Mouse (Mus musculus) spleen, postnatal 4 days (tissue): ENCODE data around the gene Slc17a9.

Experiments used
- DNase-seq, 2 experiments: peaks; one replicate each; pipeline ENCODE4 v3.0.0; 2022; ENCODE audit warnings: low spot score in 2 of 2

Slc17a9 gene

DNA sequence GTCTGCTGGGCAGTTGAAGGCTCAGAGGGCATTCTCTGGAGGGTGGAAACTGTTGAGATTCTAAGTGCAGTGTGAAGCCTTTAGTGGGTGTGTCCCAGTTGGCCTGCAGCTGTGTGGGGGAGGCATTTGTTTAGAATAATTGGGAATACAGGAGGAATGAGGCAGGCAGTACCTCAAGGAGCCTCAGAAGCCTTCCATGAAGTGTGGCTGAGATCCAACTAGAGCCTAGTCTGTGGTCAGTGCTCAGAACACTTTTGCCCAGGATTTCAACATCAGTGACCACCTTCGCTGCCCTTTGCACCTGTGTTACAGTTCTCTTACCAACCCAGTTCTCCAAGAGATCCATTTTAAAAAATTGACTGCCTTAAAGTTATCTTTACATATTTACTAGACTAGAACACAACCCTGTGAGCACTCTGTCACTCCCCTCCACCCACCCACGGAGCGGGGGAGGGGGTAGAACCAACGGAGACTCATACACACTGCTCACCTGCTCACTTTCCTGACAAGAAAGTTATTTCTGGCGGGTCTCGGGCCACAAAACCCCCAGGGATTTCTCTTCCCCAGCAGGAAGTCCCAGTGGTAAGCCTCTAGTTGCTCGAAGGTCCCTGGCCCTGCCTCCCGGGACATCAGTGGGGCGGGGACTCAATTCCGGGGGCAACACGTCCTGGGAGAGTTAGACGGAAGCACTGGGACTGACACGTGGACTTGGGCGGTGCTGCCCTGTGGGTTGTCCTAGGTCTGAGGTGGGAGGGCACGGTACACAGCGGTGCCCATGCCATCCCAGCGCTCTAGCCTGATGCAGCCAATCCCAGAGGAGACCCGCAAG, at the start of gene Slc17a9:
Gene Slc17a9 (plus strand): TSS at position 679 of the 829 bp plus-strand sequence.
- DNase-seq = peak; percentile 68 to 80

DNA sequence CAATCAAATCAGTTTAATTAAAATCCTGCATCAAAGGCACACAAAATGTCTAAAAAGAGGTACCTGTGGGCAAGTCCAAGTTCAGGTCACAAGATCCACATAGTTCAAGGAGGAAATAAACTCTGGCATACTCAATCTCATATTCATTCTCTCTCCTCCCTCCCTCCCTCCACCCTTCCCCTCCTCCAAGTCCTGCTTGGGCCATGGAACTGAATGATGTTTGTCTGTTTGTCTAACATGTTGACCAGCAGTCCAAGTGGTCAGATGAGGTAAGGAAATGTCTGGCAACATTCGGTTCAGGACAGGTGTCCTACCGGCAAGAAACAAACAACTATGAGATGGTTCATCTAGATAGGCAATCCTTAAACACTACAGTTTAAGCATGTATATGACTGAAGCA, 48.4 kb upstream of the Slc17a9 start:
- no peak for DNase-seq

DNA sequence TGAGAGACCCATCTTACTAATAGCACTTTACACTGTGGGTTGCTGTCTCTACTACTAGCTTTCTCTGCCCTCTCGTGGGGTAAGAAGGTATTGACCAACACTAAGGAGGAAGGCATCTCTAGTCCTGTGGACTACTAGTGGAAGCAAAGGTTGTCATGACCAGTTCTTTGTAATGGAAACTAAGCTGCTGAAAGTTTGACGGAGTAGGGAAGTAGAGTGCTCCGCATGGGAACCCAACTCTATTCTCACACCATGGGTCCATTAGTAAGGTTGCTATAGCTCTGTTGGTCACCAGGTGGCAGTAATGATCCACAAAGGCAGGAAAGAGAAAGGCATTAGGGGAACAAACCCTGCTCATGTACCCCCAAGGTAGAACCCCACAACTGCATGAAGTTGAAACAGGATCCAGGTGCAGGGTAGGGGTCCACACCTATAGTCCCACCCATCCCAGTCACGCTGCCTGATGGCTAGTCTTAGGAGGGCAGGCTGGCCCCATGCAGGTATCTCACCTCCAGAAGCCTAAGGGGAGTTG, 46.4 kb upstream of the Slc17a9 start:
- peak; percentile 72 to 84 for DNase-seq

DNA sequence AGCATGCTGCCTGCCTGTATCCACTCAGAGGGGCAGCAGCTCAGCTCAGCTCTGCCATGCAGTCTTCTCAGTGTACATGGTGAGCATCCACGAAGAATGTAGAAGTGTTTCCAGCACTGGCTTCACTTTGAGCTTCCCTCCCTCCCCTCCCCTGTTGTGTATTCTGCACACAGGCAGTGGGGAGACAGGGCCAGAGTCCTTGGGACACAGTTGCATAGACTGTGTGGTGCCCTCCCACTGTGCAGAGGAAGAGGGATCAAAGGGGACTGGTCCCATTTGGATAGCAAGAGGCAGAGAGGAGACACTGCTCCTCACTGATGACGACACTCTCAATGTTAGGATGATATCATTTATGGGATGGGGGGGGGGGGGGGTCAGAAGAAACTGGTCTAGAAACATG, 43.8 kb upstream of the Slc17a9 start:
- no peak for DNase-seq

DNA sequence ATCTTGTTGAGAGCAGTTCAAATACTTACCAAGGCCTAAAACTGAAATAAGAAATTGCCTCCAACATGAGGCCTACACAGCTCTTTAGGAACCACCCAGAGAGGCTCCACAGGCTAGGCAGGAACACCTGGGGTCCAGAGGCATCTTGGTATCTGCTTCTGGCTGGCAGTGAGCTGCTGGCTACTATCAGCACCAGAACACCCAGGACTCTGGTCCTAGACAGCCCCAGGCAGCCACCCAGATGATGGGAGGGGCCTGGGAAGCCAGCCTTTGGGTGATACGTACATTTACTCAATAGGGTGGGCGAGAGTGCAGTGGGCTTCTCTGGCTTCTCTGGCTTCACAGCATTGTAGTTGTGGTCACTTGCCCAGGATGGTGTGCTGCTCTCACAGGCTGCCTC, 41.5 kb upstream of the Slc17a9 start:
- peak in 1 of 2 experiments; percentile 28 for DNase-seq

DNA sequence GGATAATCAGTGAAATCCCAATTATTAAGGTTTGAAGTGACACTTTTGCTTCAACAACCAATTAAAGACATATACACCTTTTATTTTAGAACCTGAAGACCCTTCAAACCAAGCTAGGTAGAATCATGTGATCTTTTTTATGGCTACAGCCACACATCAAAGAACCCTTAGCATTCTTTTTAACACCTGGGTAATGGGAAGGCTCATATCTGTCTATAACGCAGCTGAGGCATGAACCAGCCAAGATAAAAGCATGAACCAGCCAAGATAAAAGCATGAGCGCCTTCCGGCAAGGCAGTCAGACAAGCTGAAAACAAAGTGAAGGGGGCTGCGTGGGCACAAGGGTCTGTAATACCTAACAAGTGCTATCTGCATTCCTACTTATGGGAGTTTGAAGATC, 41.0 kb upstream of the Slc17a9 start:
- no peak for DNase-seq

DNA sequence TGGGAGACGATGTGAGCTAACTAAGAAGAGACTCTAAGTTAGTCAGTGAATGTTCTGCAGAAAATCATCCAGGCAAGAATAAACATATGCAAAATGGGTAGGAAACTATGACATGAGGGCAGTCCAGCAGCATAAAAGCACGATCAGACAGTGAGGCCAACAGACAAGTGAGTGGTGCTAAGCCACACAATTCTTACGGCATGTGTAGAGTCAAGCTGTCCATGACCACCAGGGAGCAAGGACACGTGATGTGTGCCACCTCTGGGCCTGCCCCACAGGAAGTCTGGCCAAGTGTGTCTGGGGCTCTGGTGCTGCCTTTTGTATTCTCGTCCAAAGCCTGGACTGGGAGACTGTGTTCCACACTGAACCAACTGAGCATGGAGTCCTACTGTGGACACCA, 35.2 kb upstream of the Slc17a9 start:
- DNase-seq = no peak

DNA sequence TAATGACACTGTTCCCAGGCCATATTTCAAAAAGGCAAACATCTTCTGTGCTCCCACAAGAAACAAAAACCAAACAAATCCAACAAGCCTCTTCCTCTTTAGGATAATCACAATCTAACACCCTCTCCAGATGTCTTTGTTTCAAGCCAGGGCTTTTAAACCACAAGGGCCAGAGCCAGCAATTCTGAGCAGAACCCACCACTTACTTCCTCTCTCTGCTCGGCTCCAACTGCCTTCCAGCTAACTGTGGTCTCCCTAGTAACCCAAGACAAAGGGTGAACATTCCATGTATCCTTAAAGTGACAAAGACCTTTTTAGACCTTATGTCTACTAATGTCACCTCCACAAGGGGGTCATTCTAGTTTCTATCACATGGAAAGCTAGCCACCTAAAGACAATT, 32.4 kb upstream of the Slc17a9 start:
- DNase-seq = no peak

DNA sequence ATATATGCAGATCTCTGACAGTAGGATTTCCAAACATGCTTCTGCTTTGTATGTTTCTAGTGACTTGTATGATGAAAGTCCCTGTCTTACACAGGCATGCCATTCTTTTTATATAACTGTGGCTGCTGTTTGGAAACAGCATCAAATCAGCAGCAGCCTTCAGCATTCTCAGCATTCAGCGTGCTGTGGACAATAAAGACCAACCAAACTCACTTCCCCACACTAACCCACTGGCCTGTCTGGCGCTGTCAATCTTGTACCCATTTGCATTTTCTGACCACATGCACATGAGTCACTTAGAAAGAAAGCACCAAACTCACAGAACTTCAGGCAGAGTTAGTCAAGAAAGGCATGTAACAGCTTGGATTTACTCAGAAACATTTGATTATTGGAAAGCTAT, 29.9 kb upstream of the Slc17a9 start:
- no peak for DNase-seq

DNA sequence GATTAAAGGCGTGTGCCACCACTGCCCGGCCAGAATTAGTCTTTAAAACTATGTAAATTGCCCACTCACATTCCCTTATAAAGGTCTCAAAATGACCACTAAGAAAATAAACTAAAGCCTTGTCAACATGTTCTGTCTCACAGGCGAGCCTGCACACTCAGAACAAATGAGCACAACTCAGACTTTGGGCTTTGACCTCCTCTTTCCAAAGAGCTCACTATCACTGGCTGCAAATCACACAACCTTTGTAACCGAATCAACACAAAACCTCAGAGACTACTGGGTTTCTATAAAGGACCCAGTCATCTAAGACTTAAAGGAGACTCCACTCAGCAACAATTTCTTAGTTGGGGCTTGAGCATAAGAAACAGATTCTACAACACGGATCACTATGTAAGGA, 24.6 kb upstream of the Slc17a9 start:
- DNase-seq = no peak

DNA sequence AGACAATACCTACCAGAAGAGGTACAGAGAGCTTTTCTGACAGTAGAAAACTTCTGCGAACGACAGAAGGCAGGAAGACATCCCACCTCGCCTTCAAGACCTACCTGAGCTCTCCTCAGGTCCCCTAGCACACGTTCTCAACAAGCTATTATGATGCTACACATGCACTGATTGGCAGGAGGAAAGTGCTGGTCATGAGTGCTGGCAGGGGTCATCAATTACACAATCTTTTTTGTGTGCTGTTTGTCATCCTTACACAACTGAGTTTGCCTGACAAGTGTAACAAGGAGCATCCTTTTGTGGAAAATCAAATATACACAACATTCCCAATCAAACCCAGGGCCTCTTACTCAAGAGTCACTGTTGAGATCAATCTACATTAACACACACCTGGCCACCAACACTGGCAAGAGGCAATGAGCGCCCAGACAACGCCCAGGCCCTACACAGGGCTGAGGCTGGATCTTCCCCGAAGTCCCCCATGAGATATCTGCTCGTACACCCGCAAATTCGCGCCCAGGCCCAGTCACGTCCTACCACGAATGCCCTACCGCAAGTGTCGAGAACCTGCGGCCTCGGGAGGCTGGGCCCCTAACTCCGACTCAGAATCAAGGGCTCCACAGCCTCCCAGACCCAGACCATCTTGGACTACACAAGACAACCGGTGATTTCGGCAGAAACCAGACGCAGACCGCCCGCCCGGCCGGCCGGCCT, 23.9 kb upstream of the Slc17a9 start:
- peak in 1 of 2 experiments; percentile 54 for DNase-seq

DNA sequence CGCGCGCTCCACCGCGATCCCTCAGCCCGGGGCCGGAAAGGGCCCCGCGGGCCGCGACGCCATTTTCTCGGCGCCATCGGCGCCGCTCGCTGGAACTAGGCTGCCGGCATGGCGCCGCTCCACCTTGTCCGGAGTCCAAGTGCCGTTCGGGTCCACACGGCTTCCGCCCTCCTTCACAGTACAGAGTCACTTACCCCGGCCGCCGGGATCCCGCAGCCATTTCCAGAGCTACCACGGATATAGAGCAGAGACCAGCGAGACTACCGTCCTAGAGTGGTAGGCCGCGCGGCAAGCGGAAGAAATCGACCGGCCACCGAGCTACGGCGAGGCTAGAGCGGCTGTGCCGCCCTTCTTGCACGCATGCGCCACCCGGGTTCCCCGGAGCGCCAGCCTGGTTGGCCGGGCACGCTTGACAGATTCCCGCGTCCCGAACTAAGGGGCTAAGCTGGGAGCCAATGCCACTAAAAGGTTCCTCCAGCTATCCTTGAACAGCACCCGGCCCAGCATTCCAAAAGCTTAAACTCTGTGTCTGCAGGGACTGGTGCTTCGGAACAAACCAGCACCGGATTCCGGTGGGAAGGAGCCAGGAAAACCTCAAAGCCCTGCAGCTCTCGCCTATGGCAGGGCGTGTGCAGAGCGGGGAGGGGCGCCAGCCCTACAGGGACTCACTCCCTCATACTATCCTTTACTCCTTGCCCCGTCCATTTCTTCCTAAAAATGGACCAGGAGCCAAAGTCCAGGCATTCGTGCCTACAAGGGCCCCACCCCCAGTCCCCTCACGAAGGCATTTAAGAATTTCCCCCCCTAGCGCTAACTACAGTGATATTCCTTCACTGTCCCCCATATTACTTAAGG, 23.1 kb upstream of the Slc17a9 start:
- peak; percentile 92 to 97 for DNase-seq

DNA sequence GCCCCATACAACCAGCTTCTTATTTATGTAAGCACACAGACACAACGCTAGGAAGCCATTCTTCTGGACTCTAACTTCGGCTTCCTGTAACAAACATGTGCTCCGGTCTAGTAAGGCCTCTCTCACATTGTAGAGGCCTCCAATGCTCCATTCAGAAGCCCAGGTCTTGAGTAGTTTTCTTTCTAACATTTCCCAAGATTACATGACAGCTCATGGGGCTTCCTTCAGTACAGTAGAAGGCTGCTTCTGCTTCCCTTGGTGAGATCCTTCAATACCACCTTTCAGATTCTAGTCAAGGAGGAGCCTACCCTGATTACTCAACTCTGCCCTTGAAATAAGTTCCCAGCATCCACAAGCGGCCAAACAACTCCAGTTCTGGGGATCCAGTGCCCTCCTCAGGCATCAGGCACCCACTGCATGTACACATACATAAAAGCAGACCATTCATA, 22.3 kb upstream of the Slc17a9 start:
- DNase-seq = no peak

DNA sequence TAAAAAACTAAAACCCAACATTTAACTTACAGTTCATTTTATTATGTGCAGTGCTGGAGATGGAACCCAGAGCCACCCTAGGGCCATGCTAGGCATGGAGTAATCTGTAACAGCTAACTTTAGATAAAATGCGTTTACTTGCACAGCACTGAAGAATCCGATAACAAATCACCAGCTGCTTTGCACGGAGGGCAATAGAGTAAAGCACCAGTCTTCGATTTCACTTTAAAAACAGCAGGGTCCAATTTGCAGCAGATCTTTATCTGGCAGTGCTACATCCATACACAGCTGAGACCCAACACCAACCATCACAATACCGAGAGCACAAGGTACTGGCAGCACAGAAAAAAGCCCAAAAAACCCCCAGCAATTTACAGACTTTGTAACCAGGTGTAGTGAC, 21.9 kb upstream of the Slc17a9 start:
- no peak for DNase-seq

DNA sequence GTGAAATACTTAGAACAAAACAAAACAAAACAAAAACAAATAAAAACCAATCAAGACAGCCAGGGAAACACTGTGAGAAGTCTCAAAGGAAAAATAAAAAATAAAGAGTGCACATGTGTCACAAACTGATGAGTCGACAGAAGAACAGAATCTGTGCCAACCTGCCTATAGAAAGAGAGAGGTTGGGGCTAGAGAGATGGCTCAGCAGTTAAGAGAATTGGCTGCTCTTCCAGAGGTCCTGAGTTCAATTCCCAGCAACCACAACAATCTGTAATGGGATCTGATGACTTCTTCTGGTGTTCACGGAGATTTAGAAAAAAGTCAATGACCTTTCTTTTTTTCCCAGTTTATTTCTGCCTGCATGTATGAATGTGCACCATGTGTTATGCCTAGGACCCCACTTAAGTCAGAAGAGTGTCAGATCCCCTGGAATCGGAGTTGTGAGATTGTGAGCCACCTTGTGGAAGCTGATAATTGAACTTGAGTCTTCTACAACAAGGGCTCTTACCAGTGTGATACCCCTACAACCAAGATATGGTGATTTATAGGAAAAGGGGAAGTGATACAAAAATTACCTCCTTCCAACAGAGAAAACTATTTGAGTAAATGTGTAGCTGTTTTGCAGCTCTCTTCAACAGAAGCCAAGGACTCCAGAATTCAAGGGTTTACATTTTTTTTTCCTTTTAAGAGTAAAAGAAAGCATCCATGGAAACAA, 21.3 kb upstream of the Slc17a9 start:
- DNase-seq = no peak

DNA sequence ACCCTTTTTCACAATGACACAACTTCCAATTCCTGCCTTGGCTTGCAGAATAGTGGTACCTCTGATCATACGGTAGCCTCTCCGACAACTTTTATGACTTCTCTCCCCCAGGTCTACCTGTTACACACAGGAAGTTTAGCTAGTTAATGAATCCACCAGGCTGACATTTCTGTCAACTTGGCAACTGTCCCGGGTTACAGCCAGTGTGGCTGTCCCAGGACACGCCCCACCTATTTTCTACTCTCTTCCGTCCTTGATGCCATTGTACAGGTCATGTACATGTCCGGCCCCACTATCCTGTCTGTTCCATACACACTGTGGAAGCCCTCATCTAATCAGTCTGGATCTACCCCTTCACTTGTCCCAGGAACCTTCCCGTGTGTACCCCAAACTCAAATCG, 20.5 kb upstream of the Slc17a9 start:
- no peak for DNase-seq

DNA sequence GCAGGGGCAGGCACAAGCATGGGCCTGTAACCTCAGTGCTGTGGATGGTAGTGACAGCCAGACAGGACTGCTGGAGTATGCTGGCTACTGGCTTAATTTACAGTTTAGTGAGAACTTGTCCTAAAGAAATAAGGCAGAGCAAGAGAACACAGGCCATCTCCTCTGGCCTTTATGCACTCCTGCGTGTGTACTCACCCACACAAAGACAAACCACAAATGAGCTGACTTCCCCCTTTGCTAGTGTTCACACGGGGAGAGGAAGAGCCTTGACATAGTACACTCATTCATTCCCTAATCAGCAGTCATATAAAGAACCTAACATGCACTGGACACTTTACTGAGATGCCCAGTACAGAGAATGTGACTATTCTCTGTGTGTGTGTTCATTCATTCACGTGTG, 20.0 kb upstream of the Slc17a9 start:
- DNase-seq = no peak

DNA sequence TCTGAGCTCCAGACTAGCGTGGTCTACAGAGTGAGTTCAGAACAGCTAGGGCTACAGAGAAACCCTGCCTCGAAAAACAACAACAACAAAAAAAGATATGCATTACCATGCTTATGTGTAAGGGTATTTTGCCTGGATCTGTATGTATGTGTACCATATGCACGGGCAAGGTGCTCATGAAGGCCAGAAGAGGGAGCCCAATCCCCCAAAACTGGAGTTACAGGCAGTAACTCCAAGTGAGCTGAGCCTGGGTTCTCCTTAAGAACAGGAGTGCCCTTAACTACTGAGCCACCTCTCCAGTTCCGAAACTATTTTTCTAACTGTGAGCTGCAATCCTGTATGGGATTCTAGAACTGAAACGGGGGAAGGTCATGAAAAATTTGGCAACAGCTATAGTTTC, 19.1 kb upstream of the Slc17a9 start:
- no peak for DNase-seq

DNA sequence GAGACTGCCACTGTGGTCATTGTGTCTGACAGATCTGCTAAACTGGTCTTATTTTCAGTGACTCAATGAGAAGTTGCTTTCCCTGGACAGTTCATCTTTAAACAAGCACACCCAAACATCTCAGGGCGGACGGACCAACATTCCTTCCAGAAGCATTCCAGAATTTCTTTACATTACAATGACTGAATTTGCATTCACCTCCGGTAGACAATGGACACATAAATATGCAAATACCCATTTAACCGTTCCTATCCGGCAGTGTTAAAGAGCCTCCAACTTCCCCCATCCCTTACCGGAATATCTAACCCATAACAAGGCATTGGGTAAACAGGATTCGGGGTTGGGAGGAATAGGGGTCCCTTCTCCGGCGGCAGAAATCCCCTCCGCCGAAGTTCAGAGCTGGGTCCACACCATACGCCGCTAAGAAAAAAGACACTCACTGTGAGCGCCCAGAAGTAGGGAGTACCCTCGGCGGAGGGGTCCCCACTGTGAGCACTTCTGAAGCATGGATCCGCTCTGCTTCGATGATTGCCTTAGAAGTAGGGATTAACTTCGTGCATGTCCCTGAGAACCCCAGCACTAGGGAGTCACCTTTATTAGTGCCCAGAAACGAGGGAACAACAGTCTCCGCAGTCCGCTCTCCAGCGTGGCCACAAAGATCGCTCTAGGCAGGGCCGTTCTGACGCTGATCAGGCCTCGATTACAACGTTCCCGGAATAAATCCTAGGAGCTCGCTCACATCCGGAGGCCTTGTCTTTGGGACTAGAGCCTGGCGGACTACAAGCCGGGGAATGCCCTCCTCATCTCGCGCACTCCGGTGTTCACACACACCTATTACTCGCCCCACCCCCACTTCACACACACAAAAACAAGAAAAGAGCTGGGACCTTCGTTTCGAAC, 15.8 kb upstream of the Slc17a9 start:
- DNase-seq = no peak

DNA sequence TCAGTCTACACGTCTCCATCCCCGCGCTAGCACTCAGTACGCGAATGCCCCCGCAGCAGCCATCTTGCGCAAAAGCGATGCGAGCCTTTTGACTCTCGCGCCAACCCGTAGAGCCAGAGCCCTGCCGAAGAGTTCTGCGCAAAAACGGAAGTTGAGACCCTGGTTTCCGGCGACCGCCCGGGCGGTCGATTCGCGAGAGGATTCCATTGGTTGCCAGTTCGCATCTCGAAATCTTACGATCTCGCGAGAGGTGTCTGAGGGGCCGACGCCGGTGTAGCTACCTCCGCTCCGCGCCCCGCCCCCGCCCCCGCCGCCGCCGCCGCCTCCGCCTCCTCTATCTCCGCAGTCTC, 15.2 kb upstream of the Slc17a9 start, which contains the start of the genes Dido1 and Gid8:
Gene Dido1 (minus strand): TSS at position 77 of the 350 bp plus-strand sequence.
Gene Gid8 (plus strand): TSS at position 195 of the 350 bp plus-strand sequence.
- DNase-seq = peak; percentile 94 to 96
